Mouse (Mus musculus): ENCODE measurements around the gene Snx30. TPM values are rescaled to one million over a fixed set of nuclear protein-coding genes. Genes with fewer than 3 reads are reported as not detected.
"Not testable (repeated sequence)": the region's sequence is repeated elsewhere in the genome, so short reads cannot be mapped to it uniquely, and the experiment has no call there.

Gene Snx30
- total RNA-seq, 2 experiments from 2014 or later: 16.8 to 28.2 TPM

DNA sequence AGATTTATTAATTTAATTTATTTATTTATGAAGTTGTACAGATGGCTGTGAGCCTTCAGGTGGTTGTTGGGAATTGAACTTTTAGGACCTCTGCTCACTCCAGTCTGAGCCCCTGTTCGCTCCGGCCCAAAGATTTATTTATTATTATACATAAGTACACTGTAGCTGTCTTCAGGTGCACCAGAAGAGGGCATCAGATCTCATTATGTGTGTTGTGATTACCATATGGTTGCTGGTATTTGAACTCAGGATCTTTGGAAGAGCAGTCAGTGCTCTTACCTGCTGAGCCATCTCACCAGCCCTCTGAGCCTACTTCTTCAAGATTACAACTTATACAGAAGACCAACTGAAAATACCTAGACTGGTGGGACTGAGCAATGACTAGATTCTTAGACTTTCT is 12.0 kb upstream of the Snx30 start:
- ATAC-seq (ENCODE audit: poor library complexity, severe bottlenecking): not testable (repeated sequence)

DNA sequence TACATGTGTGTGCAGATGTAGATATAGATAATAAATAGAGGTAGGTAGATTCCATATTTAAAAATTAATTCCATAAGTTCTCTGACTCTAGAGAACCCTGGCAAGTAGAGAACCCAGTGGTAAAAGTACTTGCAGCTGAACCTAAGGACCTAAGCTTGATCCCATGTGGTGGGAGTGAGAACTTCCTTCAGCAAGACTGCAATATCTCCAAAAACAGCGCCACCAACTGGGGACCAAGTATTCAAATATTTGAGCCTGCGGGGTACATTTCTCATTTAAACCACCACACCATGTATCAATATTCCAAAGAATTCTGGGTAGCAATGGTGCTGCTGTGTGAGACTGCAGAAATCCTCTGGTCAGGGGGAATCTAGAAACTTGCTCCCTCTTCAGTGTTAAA is 11.5 kb upstream of the Snx30 start:
- no peak for ATAC-seq (ENCODE audit: poor library complexity, severe bottlenecking)

DNA sequence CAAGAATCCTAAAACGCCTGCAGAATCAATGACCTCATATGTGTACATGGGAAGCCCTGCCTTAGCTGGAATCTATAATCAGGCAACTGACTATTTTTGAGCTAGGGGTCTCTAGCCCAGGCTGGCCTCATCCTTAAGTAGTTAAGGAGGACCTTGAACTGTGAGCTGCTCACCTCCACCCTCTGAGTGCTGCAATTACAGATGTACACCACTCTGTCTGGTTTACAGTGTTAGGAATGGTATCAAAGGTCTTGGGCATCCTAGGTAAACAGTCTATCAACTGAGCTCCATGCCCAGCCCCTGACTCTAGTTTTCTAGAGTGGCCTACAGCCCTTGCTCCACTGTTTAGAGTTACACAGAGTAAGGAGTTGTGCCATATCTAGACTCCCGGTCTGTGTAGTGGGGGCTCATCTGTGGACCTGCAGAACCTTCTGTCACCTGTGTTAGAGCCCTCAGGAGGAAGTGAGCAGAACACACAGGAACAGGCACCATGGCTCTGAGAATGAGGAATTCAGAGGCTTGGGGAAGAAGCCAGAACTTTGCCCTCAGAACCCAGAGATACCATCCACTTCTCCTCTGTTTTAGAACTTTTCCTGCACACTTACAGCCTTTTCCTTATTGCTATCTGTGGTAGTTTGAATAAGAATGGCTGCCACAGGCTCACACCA is 9.7 kb upstream of the Snx30 start:
- peak; percentile 56 for ATAC-seq (ENCODE audit: poor library complexity, severe bottlenecking)

DNA sequence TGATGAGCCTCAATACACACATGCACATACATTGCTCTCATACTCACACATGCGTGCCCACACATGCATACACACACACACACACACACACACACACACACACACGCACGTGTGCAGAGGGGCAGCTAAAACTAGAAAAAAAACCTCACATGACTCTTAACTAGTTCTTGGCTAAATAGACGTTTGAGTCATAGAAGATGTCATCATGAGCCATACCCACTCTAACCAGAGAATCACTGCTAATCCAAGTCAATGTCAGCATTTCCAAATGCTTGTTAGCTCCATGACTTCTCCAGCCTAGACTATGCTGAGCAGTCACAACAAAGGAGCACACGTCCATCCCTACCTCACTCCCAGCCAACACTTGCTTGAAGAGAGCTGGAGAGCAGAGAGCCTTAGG is 5.5 kb upstream of the Snx30 start:
- no peak for ATAC-seq (ENCODE audit: poor library complexity, severe bottlenecking)

DNA sequence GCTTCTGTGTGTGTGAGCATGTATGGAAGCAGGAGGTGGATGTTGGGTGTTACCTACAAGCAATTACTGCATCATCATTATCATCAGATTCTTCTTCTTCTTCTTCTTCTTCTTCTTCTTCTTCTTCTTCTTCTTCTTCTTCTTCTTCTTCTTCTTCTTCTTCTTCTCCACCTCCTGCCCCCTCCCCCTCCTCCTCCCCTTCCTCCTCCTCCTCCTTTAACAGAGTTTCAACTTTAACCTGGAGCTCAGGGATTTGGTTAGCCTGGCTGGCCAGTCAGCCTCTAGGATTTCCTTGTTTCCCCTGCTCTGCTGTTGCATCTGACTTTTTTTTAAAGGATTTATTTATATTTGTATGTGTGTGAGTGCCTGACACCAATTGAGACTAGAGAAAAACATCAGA is 4.2 kb upstream of the Snx30 start, which contains the start of gene Inip:
TSS of gene Inip (minus strand) at position 101 of the 400 bp plus-strand sequence.
- no peak for ATAC-seq (ENCODE audit: poor library complexity, severe bottlenecking)

DNA sequence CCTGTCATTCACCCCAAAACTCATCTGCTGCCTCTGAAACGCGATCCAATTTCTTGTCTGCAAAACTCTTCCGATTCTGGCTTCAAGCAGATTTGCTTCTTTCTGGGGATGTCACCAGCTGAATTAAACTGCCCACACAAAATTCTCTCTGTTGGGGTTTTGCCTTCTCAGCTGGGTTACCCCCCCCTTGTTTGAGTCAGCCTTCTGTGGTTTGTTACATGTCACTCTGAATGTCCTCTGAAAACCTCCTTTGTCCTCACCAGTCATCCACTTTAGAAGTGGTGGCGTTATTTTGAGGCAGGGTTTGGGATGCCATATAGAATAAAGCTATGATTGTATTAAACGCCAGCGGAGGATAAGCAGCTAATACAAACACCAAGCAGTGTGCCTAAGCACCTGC is 3.5 kb upstream of the Snx30 start:
- no peak for ATAC-seq (ENCODE audit: poor library complexity, severe bottlenecking)

DNA sequence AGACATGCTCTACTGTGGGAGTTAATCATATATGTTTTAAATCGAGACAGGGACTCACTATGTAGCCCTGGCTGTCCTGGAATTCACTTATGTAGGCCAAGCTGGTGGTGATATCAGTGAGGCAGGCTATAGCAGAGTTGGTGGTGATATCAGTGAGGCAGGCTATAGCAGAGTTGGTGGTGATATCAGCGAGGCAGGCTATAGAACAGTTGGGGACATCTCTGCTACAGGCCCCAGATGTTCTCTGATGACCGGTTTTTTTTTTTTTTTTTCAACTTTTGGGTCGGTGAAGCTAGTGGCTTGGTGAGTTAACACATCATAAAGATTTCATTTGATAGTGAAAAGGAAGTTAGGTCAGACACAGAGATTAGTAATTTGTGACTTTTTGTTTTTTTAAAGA is 2.8 kb upstream of the Snx30 start:
- ATAC-seq (ENCODE audit: poor library complexity, severe bottlenecking): no peak

DNA sequence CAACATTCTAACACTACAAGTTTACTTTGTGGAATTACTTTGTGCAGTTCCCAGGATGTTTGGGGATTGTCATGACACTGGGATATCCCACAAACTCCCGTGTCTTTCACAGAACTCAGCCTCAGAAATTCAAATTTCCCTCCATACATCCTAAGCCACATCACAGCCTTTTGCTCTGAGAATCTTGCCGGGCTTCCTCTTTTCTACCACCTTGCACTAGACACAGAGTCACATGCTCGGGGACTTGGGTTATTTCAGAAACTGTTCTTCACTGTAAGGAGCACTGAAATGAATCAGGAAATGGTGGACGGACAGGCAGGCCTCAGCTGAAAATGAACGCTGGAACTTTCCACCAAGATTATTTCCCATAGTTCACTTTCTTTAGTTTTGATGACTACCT is 2.3 kb upstream of the Snx30 start:
- ATAC-seq (ENCODE audit: poor library complexity, severe bottlenecking): peak; percentile 69

DNA sequence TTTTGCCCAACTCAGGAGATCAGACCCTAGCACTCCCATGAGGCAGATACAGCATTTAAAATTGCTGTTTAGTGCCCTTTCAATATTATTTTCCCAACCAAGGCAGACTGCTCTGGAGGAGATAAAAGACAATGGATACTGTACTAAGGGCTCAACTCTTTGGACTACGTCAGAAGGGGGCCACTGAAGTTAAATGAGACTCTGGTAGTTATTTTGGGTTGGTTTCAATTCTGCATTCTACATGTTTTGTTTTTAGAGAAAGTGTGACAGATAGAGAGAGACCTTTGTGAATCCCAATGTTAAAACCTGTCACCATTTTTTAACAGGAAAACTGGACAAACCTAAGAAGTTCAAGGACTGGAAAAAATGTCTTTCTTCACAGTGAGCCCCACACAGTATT is 886 bp upstream of the Snx30 start:
- ATAC-seq (ENCODE audit: poor library complexity, severe bottlenecking): no peak

DNA sequence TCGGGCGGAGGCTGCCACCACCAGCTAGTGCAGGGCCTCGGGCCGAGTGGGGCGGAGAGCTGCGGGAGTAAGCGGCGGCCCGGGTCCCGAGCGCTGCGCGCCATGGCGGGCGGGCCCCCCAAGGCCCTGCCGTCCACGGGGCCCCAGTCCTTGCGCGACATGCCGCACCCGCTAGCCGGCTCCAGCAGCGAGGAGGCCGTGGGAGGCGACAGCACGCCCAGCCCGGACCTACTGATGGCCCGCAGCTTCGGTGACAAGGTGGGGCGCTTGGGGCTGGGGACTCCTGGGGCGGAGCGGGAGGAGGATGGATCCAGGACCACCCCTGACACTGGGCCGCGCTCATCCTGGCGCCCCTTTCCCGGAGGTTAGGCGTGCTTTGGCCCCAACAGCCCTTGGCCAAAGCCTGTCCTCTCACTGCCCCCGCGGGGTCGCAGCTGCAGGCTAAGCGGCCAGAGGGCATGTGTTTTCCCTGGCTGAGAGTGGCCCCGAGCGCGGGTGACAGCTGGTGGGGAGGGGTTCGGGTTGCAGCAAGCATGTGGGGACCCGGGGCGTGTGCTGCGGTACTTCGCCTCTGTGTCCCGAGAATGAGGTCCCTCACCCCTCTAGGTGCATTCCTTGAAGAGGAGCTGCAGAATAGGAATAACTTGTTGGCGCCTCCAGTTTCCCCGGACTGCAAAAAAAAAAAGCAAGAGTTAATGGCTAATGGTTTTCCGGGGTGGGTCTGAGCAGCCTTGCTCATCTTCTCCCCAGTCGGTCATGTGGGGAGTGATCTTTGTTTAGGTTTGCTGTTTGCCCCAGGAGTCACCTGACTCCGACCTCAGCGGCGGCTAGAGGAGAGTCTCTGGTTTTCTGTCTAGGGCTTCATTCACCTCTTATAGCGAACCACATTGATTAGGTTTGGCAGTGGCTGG is 583 bp downstream of the Snx30 start:
- peak; percentile 43 for ATAC-seq (ENCODE audit: poor library complexity, severe bottlenecking)

DNA sequence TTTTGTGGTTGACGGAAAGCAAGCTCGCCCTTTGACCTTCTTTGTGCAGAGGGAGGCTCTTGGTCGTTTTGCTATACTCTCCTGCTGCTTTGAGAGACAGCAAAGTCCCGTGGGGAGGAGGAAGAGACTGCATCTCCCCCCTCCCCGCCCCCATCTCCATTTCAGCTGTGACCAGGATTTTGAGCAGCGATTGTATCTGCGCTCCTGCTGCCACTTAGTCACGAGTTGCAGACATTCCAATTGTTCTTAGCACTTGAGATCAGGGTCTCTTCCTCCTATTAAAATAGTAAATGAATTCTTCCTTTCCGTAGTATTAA is 1.2 kb downstream of the Snx30 start:
- ATAC-seq (ENCODE audit: poor library complexity, severe bottlenecking): no peak

DNA sequence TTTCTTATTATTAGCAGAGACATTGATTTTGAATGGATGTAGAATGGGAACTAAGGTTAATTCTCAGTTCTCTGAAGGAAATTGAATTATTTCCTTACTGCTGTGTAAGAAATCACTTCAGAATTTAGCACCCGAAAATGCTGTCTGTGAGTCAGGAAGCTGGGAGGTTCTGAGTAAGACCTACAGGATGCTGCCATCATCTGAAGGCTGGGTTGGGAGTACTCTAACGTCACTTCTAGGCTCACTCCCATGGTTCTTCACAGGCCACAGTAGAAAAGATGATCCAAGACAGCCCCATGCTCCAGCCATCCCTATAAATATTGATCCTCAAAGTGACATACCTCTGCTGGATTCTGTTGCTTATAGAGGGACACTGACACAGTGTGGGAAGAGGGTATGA is 1.9 kb downstream of the Snx30 start:
- ATAC-seq (ENCODE audit: poor library complexity, severe bottlenecking): no peak

DNA sequence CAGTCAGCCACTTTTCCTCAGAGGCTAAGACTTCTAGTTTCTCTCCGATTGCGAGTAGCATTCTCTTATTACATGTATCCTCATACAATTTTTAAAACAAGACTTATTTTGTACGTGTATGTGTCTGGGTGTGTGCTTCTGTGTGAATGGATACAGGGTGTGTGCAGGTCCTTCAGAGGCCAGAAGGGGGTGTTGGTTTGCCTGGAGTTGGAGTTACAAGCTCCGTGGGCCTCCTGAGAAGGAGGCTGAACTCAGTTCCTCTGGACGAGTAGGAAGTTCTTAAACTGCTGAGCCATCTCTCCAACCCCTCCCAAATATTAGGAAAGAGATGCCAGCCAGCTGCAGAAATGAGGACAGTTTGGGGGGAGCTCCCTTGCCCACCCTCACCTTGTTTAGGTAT is 2.8 kb downstream of the Snx30 start:
- ATAC-seq (ENCODE audit: poor library complexity, severe bottlenecking): peak; percentile 66

DNA sequence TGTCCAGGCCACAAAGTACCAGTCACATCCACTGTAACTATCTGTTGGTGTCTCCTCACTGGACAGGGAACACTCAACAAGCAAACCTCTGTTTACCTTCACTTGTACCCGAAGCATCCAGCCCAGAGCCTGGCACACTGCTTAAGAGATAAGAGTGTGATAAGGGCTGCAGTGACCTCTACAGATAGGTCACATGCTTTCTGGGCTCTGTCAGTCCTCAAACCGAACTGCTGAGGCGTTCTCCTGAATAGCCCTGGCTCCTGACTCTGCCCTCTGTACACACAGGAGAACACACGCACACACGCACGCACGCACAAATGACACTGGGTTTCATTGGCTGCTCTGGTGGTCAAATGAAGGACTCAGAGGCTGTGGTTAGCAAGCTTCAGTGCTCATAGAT is 8.5 kb downstream of the Snx30 start:
- ATAC-seq (ENCODE audit: poor library complexity, severe bottlenecking): no peak

DNA sequence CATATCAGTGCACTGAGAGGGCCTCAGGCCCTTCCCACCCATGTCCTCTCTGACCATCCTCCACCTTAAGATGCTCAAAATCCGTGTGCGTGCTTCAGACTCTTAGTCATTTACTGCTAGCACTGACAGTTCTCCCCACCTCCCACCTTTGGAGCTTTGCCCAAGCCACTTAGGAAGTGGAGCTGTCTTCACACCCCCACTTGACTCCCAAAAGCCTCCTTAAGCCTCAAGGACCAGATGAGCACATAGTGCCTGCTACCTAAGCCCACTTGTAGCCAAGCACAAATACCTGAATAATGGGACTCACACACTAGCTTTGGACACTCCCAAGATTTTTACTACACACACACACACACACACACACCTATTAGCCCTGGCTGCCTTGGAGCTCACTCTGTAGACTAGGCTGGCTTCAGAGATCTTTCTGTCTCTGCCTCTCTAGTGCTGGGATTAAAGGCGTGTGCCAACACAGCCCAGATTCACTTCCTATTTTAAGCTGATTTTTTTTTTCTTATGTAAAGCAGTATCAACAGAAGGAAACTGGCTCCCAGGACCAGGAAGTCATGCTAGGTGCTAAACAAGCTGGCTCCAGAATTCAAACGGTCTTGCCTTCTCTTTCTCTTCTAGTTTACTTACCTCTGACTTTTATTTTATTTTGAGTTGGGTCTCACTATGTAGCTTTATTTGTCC is 9.6 kb downstream of the Snx30 start:
- peak; percentile 77 for ATAC-seq (ENCODE audit: poor library complexity, severe bottlenecking)

DNA sequence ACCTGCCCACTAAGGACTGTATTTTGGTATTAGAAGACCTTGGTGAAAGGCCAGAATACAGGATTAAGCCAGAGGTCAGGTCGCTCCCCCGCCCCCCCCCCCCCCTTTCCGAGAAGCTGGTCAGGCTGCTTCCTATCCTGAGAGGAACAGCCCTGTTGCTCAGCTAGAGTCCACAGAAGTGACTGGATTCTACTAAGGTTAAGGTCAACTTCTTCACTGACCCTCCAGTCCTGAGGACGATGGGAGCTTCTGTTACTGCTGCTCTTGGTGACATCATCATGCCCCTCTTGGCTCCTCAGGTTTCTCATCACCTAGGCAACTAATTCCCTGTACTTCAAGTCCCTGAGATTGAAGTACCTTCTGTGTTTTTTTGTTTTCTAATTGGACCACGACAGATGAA is 10.4 kb downstream of the Snx30 start:
- no peak for ATAC-seq (ENCODE audit: poor library complexity, severe bottlenecking)

DNA sequence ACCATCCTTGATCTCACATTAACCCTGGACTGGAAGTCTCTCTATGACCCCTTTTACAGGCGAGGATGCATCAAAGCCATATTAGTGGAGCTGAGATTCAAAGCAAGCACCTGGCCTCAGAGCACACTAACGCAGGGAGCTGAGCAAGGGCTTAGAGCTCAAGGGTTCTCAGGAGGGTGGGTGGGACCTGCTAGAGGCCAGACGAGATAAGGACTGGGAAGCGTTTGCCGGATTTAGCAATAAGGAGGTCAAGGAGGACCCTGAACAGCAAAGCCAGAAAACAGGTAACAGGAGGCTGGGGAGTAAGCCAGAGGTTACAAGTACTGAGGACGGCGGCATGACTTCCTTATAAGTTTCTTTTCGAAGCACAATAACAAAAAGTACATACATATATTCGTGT is 10.8 kb downstream of the Snx30 start:
- ATAC-seq (ENCODE audit: poor library complexity, severe bottlenecking): no peak

DNA sequence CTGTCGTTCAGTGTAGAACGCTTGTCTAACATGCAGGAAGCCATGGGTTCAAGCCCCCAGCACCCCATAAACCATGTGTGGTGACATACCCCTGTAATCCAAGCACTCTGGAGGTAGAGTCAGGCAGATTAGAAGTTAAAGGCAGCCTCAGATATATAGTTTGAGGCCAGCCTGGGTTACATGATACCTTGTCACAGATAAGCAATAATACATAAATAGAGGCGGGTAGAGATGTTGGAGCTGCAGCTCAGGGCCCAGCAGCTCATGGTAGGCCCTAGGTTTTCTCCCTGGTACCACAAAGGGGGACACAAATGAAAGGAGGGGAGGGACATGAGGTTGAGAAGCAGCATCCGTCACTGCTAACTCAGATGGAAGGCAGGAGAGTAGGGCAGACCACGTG is 12.2 kb downstream of the Snx30 start:
- ATAC-seq (ENCODE audit: poor library complexity, severe bottlenecking): no peak

DNA sequence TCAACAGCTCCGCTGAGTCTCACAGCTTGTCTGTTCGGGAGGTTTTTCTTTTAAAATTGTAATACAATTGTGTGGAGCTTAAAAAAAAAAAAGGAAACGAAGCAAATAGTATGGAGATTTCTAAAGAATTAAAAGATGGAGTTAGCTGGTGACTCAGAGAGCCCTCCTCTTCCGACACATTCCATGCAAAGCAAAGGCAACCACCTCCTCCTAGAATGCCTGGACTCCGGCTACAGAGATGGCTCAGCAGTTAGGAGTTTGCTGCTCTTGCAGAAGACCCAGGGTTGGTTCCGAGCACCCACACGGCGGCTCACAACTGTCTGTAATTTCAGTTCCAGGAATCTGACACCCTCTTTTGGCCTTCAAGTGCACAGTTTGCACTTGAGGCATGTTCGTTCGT is 12.9 kb downstream of the Snx30 start:
- no peak for ATAC-seq (ENCODE audit: poor library complexity, severe bottlenecking)

DNA sequence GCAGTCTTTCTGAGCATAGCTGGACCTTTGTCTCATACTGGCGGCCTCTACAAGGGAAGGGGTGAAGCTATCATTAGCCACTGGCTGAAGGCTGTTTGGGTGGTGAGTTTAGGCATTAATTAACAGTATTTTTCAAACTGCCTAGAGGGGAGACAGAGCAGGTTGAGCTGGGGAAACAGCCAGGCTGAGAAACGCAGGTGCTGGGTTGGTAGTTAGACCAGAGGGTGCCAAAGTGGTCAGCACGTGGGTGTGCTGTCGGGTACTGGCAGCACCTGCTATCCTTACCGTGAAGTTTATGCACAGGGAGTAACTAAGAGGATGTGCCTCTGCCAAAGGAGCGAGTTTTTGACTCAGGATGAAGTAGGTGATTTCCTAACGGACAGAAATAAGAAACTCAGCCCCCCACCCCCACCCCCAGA is 13.4 kb downstream of the Snx30 start:
- ATAC-seq (ENCODE audit: poor library complexity, severe bottlenecking): no peak

DNA sequence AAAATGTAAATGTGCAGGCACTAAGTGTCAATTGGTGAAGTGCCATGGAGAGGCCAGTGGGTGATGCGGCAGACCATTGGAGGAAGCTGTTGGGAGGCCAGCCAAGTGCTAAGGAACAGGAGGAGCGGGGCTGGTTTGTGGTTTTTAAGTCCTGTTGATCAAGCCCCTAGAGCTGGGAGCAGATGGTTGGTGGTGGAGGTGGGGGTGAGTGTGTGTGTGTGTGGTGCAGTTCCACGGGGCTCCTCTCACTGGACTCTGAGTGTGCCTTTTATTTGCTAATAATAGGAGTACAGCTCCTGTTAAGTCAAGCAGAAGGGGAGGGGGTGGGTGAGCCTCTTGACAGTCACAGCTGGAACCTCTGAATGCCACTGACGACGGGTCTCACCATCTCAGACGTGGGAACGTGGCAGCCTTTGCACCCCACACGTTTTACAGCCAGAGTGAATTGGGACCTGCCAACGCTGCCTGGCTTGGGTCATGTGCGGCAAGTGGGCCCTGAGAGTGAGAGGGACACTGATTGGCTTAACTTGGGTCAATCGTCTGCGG is 13.9 kb downstream of the Snx30 start:
- ATAC-seq (ENCODE audit: poor library complexity, severe bottlenecking): peak; percentile 23; the same call in 1 of the 2 replicates

DNA sequence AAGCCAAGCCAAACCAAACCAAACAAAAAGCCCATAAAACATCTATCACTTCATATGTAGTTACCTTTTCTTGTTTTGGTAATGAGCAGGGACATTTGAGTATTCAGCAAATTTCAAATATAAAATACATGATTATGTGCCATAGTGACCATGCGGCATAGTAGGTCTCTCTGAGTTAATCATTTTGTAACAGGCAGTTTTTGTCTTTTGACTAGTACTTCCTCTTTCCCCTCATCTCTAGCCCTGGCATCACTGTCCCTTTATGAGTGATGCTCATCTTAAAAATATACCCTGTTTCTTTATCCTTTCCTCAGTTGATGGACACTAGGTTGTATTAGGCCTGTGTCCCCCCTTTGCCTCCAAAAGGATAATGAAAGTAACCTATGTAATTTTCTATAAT is 15.9 kb downstream of the Snx30 start:
- peak; percentile 30 for ATAC-seq (ENCODE audit: poor library complexity, severe bottlenecking)

Measured in megakaryocyte, adult 5-6 weeks (primary cell).